Mouse (Mus musculus) gastrocnemius, postnatal 4 days (tissue): ENCODE results near the gene Hsd17b13. TPM values are rescaled to one million over a fixed set of nuclear protein-coding genes. Genes with fewer than 3 reads are reported as not detected.
"Not testable (repeated sequence)": the region's sequence is repeated elsewhere in the genome, so short reads cannot be mapped to it uniquely, and the experiment has no call there.

ENCODE experiments used
- DNase-seq, 2 experiments: peaks; one replicate each; pipeline ENCODE4 v3.0.0; 2021 to 2022; ENCODE audit warnings: low spot score in 2 of 2, mixed read lengths in 2 of 2
- long read RNA-seq, 2 experiments: library from polyadenylated mRNA; stranded (forward); transcript quantifications; one replicate each; pipeline ENCODE4 v2.0.0; 2021
- total RNA-seq, 2 experiments: library from RNA; stranded (reverse); gene quantifications; 2 replicates each; pipeline ENCODE4 v1.2.3; 2021

The Hsd17b13 gene
- total RNA-seq, result under 1 TPM in 1 of 2 experiments, not detected in 1; 0.88 TPM
- long read RNA-seq, experiment 1, result 0 reads
- long read RNA-seq, experiment 2, result 0 reads

DNA sequence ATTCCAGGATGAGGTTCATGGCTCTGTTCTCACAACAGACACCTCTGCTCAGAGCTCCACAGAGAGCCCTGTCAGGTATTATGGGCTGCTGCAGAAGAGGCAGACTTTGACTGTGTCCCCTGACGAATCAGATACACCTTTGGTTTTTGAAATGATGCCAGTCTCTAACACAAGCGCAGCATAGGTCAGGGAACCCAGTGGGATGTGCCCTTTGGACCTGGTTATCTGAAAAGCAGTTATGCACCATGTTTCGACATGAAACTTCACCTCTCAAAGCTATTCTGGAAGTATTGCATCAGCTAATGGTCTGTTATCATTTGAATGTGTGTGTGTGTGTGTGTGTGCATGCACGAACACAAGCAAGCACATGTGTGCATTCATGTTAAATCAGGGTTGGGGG is at the start of gene Hsd17b13:
Gene Hsd17b13, minus strand, starts transcription at position 114 of the 400 bp plus-strand sequence.
- no peak for DNase-seq

DNA sequence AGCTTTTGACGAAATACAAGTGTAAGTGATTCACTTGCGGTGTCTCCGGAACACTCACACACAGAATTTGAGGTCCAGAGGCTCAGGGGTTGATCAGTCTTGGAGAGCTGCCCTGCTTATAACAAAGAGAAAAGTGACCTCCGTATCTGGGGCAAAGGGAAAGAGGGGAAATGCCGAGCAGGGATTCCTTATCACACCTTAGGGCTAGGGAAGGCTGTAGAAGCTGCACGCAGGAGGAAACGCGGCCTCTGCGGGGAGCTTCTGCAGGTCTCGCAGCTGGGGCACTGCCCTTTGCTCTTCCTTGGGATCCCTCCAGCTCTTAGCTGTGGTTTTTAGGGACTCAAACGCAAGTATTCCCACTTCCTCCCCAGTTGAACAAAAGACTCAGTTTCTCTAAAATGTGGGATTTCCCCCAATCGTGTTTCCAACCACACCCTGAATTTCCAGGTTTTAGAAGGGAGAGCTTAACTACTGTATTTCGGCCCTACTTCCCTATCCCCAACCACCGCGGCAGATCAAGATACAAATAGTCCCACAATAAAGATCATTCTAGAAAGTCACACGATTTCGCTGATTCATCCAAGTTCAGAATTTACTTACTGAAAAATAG is 48.1 kb upstream of the Hsd17b13 start:
- DNase-seq, result no peak

DNA sequence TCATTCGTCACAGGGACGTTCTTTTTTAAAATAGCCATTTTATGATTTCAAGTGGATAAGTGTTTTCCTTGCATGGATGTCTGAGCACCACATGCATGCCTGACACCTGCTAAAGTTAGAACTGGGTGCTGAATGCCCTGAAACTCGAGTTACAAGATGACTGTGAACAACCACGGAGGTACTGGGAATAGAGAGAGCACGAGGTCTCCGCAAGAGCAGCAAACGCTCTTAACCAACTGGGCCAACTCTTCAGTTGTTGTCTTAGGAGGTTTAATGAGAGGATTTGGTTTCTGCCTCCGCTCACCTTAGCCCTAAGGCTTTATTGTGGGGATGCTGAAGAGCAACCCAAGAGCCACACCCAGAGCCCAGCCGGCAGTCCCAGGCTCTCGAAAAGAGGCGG is 47.6 kb upstream of the Hsd17b13 start:
- DNase-seq, result no peak

DNA sequence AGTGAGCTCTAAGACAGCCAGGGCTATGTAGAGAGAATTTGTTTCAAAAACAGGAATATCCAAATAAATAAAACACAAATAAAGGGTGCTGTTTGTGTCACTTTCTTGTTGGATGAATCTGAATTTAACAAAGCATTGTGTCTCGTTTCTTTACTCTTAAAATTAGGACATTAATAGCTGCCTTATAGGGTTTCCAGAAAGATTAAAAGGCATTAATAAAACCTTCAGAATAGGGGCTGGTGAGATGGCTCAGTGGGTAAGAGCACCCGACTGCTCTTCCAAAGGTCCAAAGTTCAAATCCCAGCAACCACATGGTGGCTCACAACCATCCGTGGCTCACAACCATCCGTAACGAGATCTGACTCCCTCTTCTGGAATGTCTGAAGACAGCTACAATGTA is 47.0 kb upstream of the Hsd17b13 start:
- DNase-seq, result not testable (repeated sequence)

GRCm38 (mm10) chr5:104023289-104024020 is 46.2 kb upstream of the Hsd17b13 start:
- no peak for DNase-seq

GRCm38 (mm10) chr5:104022558-104022957 is 45.3 kb upstream of the Hsd17b13 start:
- no peak for DNase-seq

GRCm38 (mm10) chr5:104021597-104022378 is 44.6 kb upstream of the Hsd17b13 start, which contains the start of gene Hsd17b11:
Gene Hsd17b11 (minus strand): TSS chr5:104021919.
- peak; percentile 74 to 85 for DNase-seq

- DNase-seq, result no peak
Observed at GRCm38 (mm10) chr5:104011419-104011818, 34.2 kb upstream of the Hsd17b13 start.

- no peak for DNase-seq
Observed at GRCm38 (mm10) chr5:104010261-104010660, 33.1 kb upstream of the Hsd17b13 start.

GRCm38 (mm10) chr5:104009421-104009820 is 32.2 kb upstream of the Hsd17b13 start:
- DNase-seq, result no peak

DNA sequence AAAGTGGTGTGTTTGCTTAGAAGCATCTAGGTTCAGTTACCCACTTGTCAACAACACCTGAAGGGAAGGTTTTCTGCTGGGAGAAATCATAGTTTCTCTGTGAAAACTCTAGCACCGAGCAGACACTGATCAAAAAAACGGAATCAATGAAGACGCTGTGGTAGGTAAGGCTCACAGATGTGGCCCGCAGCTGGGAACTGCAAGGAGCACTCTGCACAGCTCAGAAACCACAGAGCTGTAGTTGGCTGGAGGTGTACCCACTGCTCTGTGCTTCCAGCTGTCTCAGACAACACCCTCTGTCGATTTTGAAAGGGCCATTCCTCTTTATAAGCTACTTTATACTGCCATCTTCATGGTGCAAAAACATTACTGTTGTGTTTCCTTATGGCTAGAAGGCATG is 30.6 kb upstream of the Hsd17b13 start:
- DNase-seq, result no peak

DNA sequence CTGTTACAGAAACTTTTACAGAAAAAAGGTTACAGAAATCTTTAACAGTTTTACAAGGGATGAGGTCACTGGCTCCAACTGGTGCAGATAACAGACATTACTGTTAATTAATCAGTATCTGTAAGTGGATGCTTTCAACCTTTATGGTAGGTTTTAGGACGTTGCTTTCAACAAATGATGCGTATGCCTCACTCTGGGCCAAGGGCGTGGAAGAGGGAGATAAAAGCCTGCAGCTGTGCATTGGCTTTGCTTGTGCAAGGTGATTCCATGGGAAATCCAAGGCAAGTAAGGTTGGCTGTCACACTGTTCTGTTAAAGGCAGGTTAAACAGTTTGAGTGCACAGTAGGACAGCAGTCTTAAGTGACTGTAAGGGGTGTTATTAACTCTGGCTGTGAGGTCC is 29.6 kb upstream of the Hsd17b13 start:
- DNase-seq, result no peak

DNA sequence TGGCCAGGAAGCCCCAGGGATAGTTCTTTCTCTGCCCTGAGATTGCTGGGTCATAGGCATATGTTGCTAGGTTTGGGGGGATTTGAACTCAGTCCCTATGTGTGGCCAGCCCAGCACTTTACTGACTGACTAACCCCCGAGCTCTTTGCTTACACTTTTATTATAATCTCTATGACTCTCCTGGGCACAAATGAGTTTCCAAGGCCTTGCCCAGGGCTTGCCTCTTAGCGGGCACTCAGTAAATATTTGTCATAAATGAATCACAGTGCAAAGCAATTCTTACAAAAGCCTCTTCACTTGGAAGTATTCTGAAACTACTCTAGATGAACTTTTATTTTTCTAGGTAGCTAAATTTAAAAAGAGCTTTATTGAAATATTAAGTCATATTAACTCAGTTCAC is 26.7 kb upstream of the Hsd17b13 start:
- no peak for DNase-seq

DNA sequence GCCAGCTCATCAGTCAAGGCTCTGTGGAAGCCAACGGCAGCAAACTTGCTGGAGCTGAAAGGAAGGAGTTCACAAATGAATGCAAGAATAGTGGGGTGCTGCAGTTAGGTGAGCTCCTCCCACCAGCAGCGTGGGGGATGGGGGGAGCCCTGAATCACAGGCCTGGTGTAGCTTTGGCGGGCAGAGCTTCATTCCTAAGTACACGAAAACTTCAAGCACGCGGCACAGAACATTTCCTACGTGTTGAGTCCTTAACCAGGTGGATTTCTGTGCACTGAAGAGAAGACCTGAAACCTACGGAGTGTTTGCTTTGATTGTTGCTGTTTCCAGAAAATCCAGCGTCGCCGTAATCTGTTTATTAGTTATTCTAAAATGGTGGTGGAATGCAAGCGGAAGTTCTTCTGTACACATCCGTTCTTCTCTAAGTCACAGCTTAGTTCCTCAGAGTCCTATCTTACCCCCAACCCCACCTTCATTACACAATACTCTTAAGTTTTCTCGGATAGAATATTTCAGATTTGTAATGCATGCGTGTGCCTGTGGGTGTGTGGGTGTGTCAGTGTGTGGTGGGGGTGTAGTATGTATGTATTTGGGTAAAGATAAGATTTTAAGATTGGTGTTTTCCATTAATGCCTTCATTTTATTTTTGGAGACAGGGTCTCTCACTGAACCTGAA is 26.2 kb upstream of the Hsd17b13 start:
- no peak for DNase-seq

GRCm38 (mm10) chr5:104002549-104003255 is 25.5 kb upstream of the Hsd17b13 start:
- no peak for DNase-seq

GRCm38 (mm10) chr5:103999738-104000137 is 22.5 kb upstream of the Hsd17b13 start:
- DNase-seq, result peak; percentile 59 to 80

GRCm38 (mm10) chr5:103998739-103999138 is 21.5 kb upstream of the Hsd17b13 start:
- no peak for DNase-seq

GRCm38 (mm10) chr5:103995181-103995580 is 18.0 kb upstream of the Hsd17b13 start:
- no peak for DNase-seq

GRCm38 (mm10) chr5:103994669-103995068 is 17.5 kb upstream of the Hsd17b13 start:
- DNase-seq, result no peak

DNA sequence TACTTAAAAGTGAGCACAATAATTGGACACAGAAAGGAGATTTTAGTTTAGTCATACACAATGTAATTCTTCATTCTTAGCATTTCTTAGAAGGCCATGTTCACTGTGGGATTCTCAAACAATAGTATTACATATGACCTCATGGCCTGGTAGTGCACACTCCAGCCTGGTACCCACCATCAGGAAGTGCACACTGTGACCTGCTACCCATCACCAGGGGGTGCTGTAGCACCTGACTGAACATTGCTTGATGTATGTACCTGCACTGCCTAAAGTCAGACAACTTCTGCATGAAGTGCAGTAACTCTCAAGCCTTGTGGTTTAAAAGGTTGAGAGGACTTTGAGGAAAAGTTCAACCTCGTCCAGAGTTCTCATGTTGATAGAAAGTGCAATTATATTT is 16.4 kb upstream of the Hsd17b13 start:
- no peak for DNase-seq

DNA sequence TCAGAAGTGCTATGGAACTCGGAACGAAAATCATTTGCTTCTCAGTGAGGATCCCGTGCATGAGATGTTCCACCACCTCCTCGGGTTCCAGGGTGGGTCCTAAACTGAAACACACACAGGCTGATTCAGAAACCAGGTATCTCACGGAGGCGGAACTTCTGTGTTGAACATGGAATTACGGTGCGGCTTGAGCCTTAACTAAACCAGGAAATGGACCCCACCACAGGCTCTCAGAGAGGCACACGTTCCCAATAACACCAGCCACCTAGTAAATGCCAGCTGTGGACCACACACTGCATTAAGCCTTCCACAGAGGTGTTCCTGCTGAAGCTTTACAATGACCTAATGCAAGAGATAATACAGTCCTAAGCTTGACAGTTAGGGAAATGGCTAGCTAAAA is 15.6 kb upstream of the Hsd17b13 start:
- no peak for DNase-seq
